Mouse (Mus musculus): ENCODE data around the gene Phf10.
"Not testable (repeated sequence)": the region's sequence is repeated elsewhere in the genome, so short reads cannot be mapped to it uniquely, and the experiment has no call there.

The Phf10 gene

DNA sequence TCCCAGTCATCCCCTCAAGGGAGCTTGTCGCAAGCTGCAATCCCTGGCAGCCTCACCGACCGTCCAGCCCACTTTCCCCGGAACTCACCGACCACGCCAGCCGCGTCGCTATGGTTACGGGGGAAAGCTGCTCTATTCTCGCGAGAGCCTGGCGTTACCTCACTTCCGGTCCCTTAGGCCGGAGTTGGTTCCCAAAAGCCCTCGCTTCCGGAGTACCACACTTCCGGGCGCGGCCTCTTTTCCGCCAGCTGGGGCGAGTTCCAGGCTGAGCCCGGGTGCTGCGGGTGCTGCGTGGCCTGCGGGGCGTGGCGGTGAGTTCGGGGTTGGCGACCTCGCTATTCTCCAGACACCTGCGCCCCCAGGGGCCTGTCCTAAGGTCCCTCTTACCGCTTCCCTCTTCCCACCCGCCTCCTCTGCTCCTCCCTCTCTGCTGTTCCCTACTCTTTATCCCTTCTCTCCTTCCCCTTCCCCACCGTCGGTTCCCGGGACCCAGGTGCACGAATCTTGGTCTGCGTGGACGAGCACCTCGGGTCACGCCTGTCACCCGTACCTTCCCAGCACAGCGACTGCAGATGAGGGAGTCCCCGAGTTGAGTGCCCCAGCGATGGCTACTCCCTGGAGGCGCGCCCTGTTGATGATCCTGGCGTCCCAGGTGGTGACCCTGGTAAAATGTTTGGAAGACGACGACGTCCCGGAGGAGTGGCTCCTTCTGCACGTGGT is 17.9 kb downstream of the Phf10 start, which contains the start of the genes Wdr27 and 1600012H06Rik:
Gene Wdr27, minus strand, starts transcription at position 150 of the 720 bp plus-strand sequence.
Gene 1600012H06Rik, plus strand, starts transcription at position 176 of the 720 bp plus-strand sequence.
- peak; percentile 98 for DNase-seq

DNA sequence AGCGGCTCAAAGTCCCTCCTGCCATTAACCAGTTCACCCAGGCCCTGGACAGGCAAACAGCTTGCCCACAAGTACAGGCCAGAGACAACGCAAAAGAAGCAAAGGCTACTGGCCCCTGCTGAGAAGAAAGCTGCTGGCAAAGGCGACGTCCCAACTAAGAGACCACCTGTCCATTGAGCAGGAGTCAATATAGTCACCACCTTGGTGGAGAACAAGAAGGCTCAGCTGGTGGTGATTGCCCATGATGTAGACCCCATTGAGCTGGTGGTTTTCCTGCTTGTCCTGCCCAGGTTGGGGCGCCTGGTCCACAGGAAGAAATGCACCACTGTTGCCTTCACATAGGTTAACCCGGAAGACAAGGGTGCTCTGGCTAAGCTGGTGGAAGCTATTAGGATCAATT is 18.9 kb downstream of the Phf10 start:
- DNase-seq, result not testable (repeated sequence)

DNA sequence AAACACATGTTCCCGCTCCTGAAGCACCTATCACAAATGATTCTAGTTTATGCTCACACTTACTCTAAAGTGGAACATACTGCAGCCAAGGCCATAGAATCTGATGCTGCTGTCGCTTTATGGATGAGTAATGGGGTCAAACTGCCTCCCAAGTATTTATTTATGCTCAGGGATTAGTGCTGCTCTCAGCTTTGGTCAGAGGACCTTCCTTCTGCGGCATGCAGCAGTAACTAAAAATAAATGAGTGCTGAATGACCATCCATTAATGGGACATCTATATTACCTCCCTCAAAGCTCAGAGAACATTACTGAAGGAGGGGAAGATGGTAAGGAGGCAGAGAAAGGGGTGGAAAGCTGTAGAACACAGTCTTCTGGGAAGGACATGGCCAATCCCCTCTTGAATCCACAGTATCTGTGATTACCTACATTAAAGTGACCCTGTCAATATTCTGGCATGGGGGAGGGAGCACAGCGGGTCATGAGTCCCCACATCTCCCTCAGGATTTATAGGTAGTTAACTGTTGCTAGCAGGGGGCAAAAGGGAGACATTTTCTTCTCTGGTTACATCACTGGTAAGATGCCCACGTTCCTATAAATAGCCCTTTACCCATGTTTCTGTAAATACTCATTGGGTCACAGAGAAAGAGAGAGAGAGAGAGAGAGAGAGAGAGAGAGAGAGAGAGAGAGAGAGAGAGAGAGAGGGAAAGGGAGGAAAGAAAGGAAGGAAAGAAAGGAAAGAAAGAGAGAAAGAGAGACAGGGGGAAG is 25.1 kb downstream of the Phf10 start:
- no peak for DNase-seq

DNA sequence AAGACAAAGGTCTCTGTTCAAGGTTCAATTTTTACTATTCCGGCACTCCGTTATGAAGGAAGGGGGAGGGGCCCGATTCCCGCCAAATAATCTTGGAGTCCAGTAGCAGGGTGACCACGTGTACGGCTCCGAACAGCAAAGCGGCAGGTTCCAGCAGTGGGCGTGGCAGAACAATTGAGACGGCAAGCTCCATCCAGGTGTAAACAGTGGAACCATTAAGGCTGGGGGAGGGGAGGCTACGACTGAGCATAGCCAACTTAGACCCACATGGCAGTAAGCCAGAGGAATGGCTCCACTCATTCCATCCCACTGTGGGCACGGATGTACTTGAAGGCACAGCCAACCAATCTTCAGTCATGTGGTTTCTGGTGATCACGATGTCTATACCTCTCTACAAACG is 25.8 kb downstream of the Phf10 start:
- DNase-seq, result not testable (repeated sequence)

DNA sequence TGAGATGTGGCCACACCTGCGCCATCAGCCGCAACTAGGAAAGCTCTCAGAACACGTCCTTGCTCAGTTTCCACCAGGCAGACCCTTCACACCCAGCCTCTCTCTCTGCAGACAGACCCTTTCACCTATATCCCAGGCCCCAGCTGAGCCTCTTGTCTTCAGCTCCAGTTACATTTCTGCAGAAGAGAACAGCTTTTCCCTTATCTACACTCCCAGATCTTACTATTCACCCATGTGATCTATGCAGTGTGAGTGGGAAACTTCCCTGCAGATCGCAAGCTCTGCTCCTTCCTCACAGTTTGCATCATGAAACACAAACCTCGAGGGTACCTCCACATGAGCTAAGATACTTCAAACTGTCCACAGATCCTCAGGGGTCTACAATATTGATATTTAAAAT is 29.6 kb downstream of the Phf10 start:
- DNase-seq, result no peak

DNA sequence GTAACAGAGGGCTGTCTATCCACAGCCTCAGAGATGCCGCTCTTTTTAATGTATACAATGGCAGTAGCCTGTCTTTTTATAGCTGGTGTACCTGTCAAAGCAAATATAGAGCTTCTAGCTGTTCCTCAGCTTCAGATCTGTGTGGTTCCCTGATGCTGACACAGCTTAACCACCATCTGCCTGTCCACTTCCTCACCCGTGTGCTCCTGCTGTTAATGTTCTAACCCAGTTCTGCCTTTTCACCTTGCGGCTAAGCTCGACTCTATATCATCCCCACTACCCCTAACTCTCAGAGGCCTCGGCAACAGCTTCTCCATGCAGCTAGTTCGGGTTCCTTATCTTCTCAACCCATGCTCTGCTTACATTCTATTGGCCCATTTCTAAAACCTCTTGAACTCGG is 30.4 kb downstream of the Phf10 start:
- no peak for DNase-seq

DNA sequence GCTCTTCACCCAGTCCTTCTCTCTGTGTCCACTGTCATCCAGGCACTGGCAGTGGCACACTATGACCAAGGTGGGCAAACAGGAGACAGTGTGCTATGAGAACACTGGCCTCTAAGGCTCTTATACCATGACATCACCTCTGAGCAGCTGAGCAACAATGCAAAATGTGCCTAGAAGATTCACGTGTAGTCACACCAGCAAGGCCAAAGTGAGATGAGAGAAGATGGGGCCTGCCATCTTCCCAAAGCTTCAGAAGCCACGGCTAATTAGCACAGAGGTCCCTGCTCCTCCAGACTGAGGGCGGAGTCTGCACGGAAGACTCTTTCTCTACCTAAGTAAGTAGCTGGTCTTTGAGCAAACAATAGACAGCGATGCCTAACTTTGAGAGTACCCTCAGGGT is 32.4 kb downstream of the Phf10 start:
- DNase-seq, result no peak

DNA sequence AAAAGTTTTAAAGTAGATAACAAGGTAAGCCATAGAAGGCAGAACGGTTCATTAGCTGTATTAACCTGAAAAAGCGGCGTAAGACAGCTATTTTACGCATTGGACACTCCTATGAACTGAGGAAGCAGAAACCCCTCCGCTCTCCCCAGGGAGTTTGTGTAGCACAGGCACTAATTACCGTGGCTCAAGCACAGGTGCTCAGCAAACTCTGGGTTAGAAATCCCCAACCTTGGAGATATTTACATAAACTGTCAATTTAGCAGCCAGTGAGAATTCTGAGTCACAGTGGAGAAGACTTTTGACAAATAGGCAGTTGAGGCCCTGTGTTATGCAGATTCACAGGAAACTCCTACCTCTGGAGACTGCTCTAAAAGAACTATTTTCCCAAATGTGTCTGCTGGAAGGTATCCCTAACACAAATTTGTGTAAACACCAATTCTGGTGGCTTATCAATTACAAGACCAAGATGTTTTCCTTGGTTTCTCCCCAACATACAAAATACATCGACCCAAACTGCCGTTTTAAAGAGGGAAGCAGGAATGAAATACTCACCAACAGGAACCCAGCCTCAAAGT is 33.3 kb downstream of the Phf10 start:
- no peak for DNase-seq

DNA sequence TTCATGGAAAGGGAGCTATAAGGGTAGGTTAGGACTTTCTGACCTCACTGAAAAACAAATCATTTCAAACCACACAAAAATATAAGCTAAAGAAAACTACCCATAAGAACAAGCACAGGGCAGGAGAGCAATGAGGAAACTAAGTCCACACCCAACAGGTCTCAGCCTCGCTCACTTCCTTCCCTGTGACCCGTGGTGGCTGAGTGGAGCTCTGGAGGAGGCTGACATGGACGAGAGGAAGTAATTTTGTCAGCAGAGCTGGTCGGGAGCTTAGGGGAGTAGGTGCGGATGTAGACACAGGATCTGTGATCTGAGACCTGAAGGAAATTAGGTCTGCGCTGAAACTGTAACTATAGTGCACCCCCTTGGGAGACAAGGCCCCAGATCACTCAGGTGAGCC is 39.5 kb downstream of the Phf10 start:
- no peak for DNase-seq

DNA sequence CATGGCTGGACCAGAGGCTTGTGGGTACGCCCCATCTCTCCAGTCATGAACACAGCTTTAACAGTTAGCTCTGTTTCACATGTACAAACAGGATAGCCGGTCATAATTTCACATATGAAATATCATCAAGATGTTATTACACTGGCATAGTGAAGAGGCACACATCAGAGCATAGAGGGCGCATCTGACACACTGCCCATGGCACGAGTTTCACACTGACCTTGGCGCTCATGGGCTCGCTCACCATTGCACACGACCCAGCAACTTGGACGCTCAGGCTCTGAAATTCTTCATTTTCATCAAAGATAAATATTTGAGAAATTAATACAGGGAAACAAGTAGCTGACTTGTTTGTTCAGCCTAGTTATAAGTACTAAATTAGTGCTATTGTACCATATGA is 43.2 kb downstream of the Phf10 start:
- DNase-seq, result no peak

DNA sequence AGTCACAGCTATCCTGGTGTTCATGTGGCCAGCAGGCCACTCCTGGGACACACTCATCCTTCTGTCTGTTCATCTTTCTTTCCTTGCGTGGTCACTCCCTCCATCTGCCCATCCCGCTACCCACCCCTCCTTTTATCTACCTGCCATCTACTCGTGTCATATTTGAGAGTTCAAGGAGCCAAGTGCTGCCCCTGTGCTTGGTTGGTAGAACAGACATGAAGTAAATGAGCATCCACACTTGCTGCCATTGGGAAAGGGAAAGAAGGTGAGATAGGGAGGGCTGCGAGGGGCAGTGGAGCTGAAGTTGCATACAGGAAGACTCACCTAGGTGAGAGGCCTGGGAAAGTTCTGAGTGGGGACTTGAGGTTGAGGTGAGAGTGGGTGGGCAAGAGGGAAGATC is 46.7 kb downstream of the Phf10 start:
- no peak for DNase-seq

DNA sequence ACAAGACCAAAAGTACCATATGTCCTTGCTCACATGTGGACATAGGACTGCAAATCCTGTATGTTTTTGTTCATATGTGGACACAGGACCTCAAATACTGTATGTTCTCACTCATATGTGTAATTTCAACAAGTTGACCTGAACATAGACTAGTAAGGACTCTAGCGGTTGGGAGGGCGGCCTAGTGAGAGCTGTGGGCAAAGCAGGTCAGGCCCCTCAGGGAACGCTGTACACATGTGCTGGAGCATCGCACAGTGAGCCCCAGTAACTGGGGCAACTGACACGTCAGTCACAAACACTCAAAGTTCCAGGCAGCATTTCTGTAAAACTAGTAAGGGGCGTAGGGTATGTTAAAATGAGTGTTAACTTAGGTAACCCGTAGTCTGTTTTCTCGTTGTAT is 48.1 kb downstream of the Phf10 start:
- DNase-seq, result no peak

DNA sequence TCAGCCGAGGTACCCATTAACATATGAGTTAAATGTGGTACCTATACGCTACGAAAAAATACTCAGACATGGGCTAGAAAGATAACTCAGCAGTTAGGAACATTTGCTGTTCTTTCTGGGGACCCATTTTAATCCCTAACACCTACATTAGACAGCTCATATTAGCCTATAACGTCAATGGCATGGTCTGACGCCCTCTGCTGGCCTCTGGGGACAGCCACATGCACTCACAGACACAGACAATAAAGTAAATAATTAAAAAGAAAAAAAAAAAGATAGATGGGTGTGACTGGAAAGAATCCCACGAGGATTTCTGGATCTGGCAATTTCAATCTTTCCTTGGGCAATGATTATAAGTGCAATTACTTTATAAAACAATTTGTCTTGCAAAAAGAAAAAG is 48.7 kb downstream of the Phf10 start:
- no peak for DNase-seq

DNA sequence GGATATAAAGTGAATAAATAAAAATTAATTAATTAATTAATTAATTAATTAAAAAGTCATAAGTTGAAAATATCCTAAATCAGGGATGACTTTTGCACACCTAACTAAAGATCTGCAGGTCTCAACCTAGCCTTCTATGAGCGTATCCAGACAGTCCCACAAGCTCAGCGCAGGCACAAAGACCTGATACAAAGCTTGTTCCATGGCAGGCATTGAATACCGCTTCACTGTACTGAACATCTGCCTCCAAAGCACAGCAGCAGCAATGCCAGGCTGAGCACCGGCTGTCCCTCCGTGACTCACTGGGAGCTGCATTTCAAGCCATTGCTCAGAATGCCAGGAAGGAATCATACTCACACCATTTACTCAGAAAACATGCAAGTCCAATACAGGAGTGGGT is 50.3 kb downstream of the Phf10 start:
- DNase-seq, result peak; percentile 23

DNA sequence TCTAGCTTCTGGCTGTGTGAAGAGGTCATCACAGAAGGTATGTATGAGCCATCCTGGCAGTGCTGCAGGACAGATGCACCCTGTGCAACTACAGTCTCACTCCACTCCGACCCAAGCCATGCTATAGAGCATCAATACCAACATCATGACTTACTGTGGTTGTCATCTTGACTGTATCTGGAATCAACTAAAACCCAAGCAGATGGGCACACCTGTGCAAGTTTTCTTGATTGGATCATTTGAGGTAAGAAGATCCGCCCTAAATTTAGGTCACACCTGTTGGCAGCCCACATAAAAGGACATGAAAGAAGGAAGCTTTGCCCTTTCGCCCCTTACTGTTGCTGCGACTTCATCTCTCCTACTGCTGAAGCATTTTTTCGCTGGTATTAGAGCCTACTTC is 51.7 kb downstream of the Phf10 start:
- DNase-seq, result no peak

DNA sequence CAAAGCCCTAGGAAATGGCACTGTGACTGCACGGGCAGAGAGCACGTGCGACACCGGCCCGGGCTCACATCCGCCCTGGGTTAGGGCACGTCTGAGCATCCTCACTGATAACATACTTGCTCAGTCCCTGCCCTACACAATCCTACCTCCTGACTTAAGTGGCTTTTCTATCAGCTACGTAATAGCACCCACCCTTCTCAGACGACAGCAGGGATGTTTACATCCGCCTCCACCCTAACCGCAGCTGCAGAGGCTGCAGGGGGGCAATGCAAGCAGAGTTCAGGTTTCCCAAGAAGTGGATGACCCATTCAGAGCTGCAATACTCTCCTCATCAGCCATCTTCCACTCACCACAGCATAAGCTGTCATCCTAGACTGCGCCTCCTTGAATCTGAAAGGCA is 53.9 kb downstream of the Phf10 start:
- DNase-seq, result no peak

DNA sequence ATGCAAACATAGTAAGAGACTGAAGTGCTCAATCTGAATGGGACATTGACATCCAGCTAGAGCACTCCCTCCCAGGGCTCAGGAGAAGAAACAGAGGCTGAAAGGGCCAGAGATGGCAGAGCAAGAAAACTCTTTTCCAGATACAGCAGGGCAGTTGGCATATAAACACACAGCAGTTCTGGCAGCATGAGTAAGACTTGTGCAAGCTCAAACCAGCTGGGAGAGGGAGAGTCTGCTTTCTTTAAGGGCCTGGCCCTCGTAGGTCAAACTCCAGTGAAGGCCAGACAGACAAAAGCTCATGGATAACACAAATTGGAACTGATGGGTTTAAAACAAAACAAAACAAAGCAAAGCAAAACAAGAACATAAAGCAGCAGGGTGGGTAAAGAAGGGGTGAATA is 54.5 kb downstream of the Phf10 start:
- DNase-seq, result no peak

DNA sequence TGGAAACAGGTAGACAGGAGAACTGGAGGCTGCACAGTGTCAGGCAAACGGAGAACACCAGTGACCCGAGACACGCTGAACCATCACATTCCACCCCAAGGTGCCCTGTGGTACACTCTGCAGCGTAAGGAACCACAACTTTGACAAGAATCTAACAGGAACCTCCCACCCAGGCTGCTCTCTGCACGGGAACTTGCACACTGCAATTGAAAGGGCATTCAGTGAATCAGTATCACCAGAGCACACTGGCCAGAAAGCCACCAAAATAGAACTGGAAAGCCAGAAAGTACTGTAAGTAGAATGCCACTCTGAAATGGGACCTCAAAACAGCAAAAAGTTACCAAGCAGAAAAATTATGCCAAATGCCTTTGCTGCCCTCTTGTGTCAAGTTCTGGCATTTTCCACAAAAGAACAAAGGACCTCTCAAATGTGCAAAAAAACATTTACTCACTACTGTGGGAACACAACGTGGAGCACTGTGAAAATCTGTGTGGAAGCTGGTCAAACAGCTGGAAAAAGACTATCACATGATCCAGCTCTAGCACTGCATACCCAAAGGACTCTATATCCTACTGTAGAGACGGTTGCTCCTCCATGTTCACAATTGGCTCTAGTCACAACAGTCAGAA is 56.3 kb downstream of the Phf10 start:
- peak; percentile 45 for DNase-seq

DNA sequence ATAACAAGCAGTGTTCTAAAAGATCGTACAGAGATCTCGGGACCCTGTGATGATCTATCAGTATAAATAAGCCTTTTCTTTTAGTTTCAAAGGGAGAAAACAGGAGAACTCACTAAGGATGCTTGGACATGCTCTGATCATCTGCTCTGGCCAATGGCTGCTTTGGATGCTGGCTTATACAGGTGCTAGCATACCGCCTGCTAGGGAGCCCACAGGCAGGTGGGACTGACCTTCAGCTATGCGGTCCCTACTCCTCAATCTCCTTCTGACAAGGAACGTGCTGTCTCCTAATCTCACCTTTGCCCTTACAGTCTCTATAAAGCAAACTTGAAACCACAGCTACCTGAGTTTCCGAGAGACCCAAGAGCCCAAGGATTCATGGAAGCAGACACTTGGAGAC is 56.9 kb downstream of the Phf10 start:
- no peak for DNase-seq

DNA sequence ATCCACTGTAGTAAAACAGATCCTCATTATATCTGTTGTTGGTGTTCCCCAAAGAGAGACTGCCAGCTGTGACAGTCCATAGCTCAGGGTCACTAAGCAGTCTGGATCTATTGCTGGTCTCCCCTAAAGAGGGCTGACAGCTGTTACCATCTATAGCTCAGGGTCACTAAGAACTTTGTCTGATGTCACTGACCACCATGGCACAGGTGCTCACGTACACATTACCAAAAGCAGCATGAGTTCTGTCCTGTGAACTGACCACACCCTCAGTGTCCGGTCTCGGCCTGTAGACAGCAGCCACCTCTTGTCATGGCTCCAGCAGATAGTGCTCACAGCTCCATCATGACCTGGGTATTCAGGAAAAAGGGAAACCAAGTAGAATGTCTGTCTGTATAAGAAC is 57.9 kb downstream of the Phf10 start:
- no peak for DNase-seq

DNA sequence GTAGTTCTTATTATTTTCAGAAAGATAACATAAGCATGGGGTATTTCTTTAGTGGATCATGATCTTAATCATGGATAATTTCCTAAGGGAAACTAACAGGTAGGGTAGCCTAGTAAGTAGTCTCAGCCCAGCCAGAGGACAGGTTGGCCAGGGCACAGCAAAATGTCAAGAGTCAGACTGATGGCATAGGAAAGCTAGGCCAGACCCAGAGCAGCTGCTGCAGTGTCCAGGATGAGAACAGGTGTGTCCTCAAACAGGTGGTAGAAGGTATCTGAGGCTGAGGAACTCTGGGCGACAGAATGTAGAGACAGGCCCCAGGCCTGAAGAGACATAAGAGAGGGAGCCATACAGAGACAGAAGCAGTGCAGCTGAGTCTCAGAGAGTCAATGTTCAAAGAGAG is 62.1 kb downstream of the Phf10 start:
- no peak for DNase-seq

DNA sequence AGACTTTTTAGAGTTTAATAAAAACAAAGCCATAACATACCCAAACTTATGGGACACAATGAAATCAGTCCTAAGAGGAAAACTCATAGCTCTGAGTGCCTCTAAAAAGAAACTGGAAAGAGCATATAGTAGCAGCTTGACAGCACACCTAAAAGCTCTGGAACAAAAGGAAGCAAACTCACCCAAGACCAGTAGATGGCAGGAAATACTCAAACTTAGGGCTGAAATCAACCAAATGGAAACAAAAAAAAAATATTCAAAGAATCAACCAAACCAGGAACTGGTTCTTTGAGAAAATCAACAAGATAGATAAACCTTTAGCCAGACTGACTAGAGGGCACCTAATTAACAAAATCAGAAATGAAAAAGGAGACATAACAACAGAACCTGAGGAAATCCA is 66.0 kb downstream of the Phf10 start:
- DNase-seq, result not testable (repeated sequence)

All from layer of hippocampus, adult 9-11 months (tissue).